In genomic region chr4:139310171-139310898, GRCm38 (mm10) we compare ENCODE assay signal across 8 mouse cellular contexts. TPM values are rescaled to one million over a fixed set of nuclear protein-coding genes. Genes with fewer than 3 reads are reported as not detected.
DNase-seq lines count a peak whose midpoint lies in the region; ATAC-seq and TF ChIP-seq lines count a peak whose summit lies in the region.

TSS of gene Pqlc2 (minus strand) at chr4:139310708.
TSS of gene Akr7a5 (plus strand) at chr4:139310744.

- no peaks in the 10 kb centered on the region for H3K27me3 ChIP-seq in embryonic facial prominence, embryonic 15.5 days
- no peaks in the 10 kb centered on the region for H3K27me3 ChIP-seq in limb, embryonic 14.5 days (ENCODE audit: control insufficient read depth, insufficient read depth, low read length)
- no peaks in the 10 kb centered on the region for H3K27me3 ChIP-seq in midbrain, postnatal 0 days (ENCODE audit: insufficient read depth, low read length)

- peak within 1 kb of the TSS; percentile 19; the same call in 1 of the 2 replicates for H3K27ac ChIP-seq in bone marrow, adult 2 months (ENCODE audit: control insufficient read depth, insufficient read depth, low read depth, low read length, poor library complexity)
- H3K27ac ChIP-seq in embryonic facial prominence, embryonic 15.5 days (replicated peaks): peak within 1 kb of the TSS; percentile 87
- peak within 1 kb of the TSS; percentile 68 for H3K27ac ChIP-seq in limb, embryonic 14.5 days (replicated peaks; ENCODE audit: low read depth, low read length)
- H3K27ac ChIP-seq in midbrain, postnatal 0 days (ENCODE audit: low read depth, low read length): peak within 1 kb of the TSS; percentile 67

- no peak for TF ChIP-seq CTCF in bone marrow, adult 2 months (IDR thresholded peaks at IDR 0.05; ENCODE audit: control insufficient read depth, insufficient read depth, low read length)
- 0 out of 2 replicates have a peak, but pooled peaks have one; percentile 25 for TF ChIP-seq CTCF in midbrain, postnatal 0 days (IDR thresholded peaks at IDR 0.05)

- H3K4me1 ChIP-seq in bone marrow, adult 2 months (ENCODE audit: control insufficient read depth, insufficient read depth, low read length): peaks cover 7% of the 10 kb centered on the region
- peaks cover 26% of the 10 kb centered on the region for H3K4me1 ChIP-seq in embryonic facial prominence, embryonic 15.5 days
- H3K4me1 ChIP-seq in limb, embryonic 14.5 days (ENCODE audit: control insufficient read depth, insufficient read depth, low read length): peaks cover 15% of the 10 kb centered on the region
- H3K4me1 ChIP-seq in midbrain, postnatal 0 days (ENCODE audit: insufficient read depth, low read length): peaks cover 13% of the 10 kb centered on the region; the same call in 1 of the 2 replicates

- peak; percentile 80; the same call in 1 of the 2 replicates for TF ChIP-seq POLR2A in bone marrow, adult 2 months (IDR thresholded peaks at IDR 0.05; ENCODE audit: borderline replicate concordance, control insufficient read depth, low read depth, low read length)
- peak; percentile 93 for TF ChIP-seq POLR2A in limb, embryonic 14.5 days (IDR thresholded peaks at IDR 0.05; ENCODE audit: borderline replicate concordance, extremely low read depth, insufficient read depth, insufficient read length)

- DNase-seq in 416B (ENCODE audit: low read depth): peak; percentile 90
- peak; percentile 97 for DNase-seq in heart, adult 8-10 months (ENCODE audit: low spot score)
- peak; percentile 98 for DNase-seq in kidney, adult 9 months
- DNase-seq in limb, embryonic 14.5 days (ENCODE audit: low spot score): peak; percentile 96
- DNase-seq in midbrain, postnatal 0 days (ENCODE audit: low spot score): peak; percentile 96
- peak; percentile 99 for DNase-seq in spleen, postnatal 14 days (ENCODE audit: low spot score in 2 of 2)

- peak; percentile 87 for ATAC-seq in embryonic facial prominence, embryonic 15.5 days (ENCODE audit: insufficient number of reproducible peaks, low FRiP score, low TSS enrichment, low read depth)
- ATAC-seq in limb, embryonic 14.5 days (ENCODE audit: low FRiP score, low read depth): peak; percentile 93
- peak; percentile 84 for ATAC-seq in midbrain, postnatal 0 days (ENCODE audit: low FRiP score)

- peaks cover 30% of the 10 kb centered on the region for H3K36me3 ChIP-seq in embryonic facial prominence, embryonic 15.5 days
- peaks cover 26% of the 10 kb centered on the region for H3K36me3 ChIP-seq in limb, embryonic 14.5 days (ENCODE audit: control insufficient read depth, insufficient read depth, low read length)
- peaks cover 22% of the 10 kb centered on the region for H3K36me3 ChIP-seq in midbrain, postnatal 0 days (ENCODE audit: insufficient read depth, low read length)

- peak within 1 kb of the TSS; percentile 94 for H3K4me2 ChIP-seq in embryonic facial prominence, embryonic 15.5 days (replicated peaks)
- H3K4me2 ChIP-seq in limb, embryonic 14.5 days (replicated peaks; ENCODE audit: low read depth, low read length, severe bottlenecking): peak within 1 kb of the TSS; percentile 83
- peak within 1 kb of the TSS; percentile 92 for H3K4me2 ChIP-seq in midbrain, postnatal 0 days (ENCODE audit: low read depth, low read length, poor library complexity, severe bottlenecking)

- WGBS in bone marrow, adult 2 months: under 1% methylated on average over 63 of the region's 63 CpGs
- under 1% methylated on average over 63 of the region's 63 CpGs for WGBS in embryonic facial prominence, embryonic 15.5 days
- WGBS in limb, embryonic 14.5 days: 1% methylated on average over 44 of the region's 63 CpGs
- WGBS in midbrain, postnatal 0 days: under 1% methylated on average over 62 of the region's 63 CpGs

- no peaks in the 10 kb centered on the region for H3K9me3 ChIP-seq in embryonic facial prominence, embryonic 15.5 days (replicated peaks)
- no peaks in the 10 kb centered on the region for H3K9me3 ChIP-seq in limb, embryonic 14.5 days (ENCODE audit: control insufficient read depth, low read length)
- no peaks in the 10 kb centered on the region for H3K9me3 ChIP-seq in midbrain, postnatal 0 days (ENCODE audit: low read length)

- peak within 1 kb of the TSS; percentile 87 for H3K9ac ChIP-seq in embryonic facial prominence, embryonic 15.5 days
- H3K9ac ChIP-seq in limb, embryonic 14.5 days (ENCODE audit: low read depth, low read length, severe bottlenecking): peak within 1 kb of the TSS; percentile 87
- peak within 1 kb of the TSS; percentile 80 for H3K9ac ChIP-seq in midbrain, postnatal 0 days (replicated peaks; ENCODE audit: low read length, poor library complexity, severe bottlenecking)

- H3K4me3 ChIP-seq in bone marrow, adult 2 months (replicated peaks; ENCODE audit: control insufficient read depth, low read depth, low read length): peak within 1 kb of the TSS; percentile 69
- peak within 1 kb of the TSS; percentile 95 for H3K4me3 ChIP-seq in embryonic facial prominence, embryonic 15.5 days (replicated peaks)
- peak within 1 kb of the TSS; percentile 99 for H3K4me3 ChIP-seq in limb, embryonic 14.5 days (replicated peaks; ENCODE audit: low read length)
- H3K4me3 ChIP-seq in midbrain, postnatal 0 days (ENCODE audit: low read depth, low read length): peak within 1 kb of the TSS; percentile 91

RNA-seq across cellular contexts. Expression of gene Pqlc2, which starts in this region (rescaled TPM):
- polyA plus RNA-seq in bone marrow, adult 2 months (2011; ENCODE audit: insufficient read depth, insufficient read length, low replicate concordance, missing spikeins): 6.4 and 12.2 TPM in 2 replicates
- polyA plus RNA-seq in embryonic facial prominence, embryonic 15.5 days (2015; fragmentation: Nextera tagmentation; extraction: Ambion mirVana): 16.0 and 16.5 TPM in 2 replicates
- 1 to 10 TPM; 5.1 to 6.9 (median 5.5) TPM for total RNA-seq in heart, adult 8-10 months (2022)
- polyA plus RNA-seq in limb, embryonic 14.5 days (2012; rRNA removed): 20.7 and 30.7 TPM in 2 replicates
- 12.9 and 15.4 TPM in 2 replicates for polyA plus RNA-seq in limb, embryonic 14.5 days (2014; fragmentation: Nextera tagmentation; extraction: Ambion mirVana)
- total RNA-seq in midbrain, postnatal 0 days (2014; rRNA removed): 19.3 and 26.5 TPM in 2 replicates
- 10.9 and 15.2 TPM in 2 replicates for polyA plus RNA-seq in midbrain, postnatal 0 days (2015; fragmentation: Nextera tagmentation; extraction: Ambion mirVana)

RNA-seq across cellular contexts. Expression of gene Akr7a5, which starts in this region (rescaled TPM):
- 10.9 and 12.1 TPM in 2 replicates for polyA plus RNA-seq in bone marrow, adult 2 months (2011; ENCODE audit: insufficient read depth, insufficient read length, low replicate concordance, missing spikeins)
- 85.7 and 94.1 TPM in 2 replicates for polyA plus RNA-seq in embryonic facial prominence, embryonic 15.5 days (2015; fragmentation: Nextera tagmentation; extraction: Ambion mirVana)
- total RNA-seq in heart, adult 8-10 months (2022): 10 to 100 TPM; 51.6 to 59.7 (median 56.5) TPM
- 28.5 and 38.8 TPM in 2 replicates for polyA plus RNA-seq in limb, embryonic 14.5 days (2012; rRNA removed)
- polyA plus RNA-seq in limb, embryonic 14.5 days (2014; fragmentation: Nextera tagmentation; extraction: Ambion mirVana): 84.8 and 98.0 TPM in 2 replicates
- 45.0 and 65.4 TPM in 2 replicates for total RNA-seq in midbrain, postnatal 0 days (2014; rRNA removed)
- polyA plus RNA-seq in midbrain, postnatal 0 days (2015; fragmentation: Nextera tagmentation; extraction: Ambion mirVana): 64.4 and 65.6 TPM in 2 replicates

Comparison
In these comparisons a context has a peak if more than half of its experiments do, and no peak if none do; other contexts are left out.
1. Peak in every context shown above with its lines: DNase-seq, ATAC-seq, H3K4me3 ChIP-seq and H3K27ac ChIP-seq.
2. H3K27ac ChIP-seq: peak in every context shown above with its lines; median percentile 87 in embryonic facial prominence, embryonic 15.5 days; 68 in limb, embryonic 14.5 days; 67 in midbrain, postnatal 0 days; 19 in bone marrow, adult 2 months.